Mouse (Mus musculus) left cerebral cortex, adult 2 months (tissue): ENCODE data around the gene F5. TPM values are rescaled to one million over a fixed set of nuclear protein-coding genes. Genes with fewer than 3 reads are reported as not detected.

Source experiments
- DNase-seq, 2 experiments: peaks; one replicate each; pipeline ENCODE4 v3.0.0; 2021 to 2022; ENCODE audit warnings: low spot score in 2 of 2, mixed read lengths in 1 of 2; ENCODE audit errors: extremely low spot score in 1 of 2
- H3K27ac ChIP-seq: fragments of 200-600 bp; 2 replicates; pipeline ENCODE4 v1.8.1; 2022
- H3K4me3 ChIP-seq: fragments of 200-600 bp; 2 replicates; pipeline ENCODE4 v1.8.1; 2022
- CTCF ChIP-seq: fragments of 200-600 bp; IDR thresholded peaks from 2 replicates; pipeline ENCODE4 v1.8.1; 2022; ENCODE audit warnings: antibody characterized with exemption, mild to moderate bottlenecking, moderate library complexity
- intact Hi-C: fragments of 180-260 bp; cut with DNase I; formaldehyde crosslinking; loops from one replicate; pipeline ENCODE4 v1.15.1; 2025
- long read RNA-seq, 2 experiments: library from polyadenylated mRNA; stranded (forward); transcript quantifications; one replicate each; pipeline ENCODE4 v2.0.0; 2021; ENCODE audit warnings: borderline mapping rate in 2 of 2
- total RNA-seq, 2 experiments: library from RNA; stranded (reverse); gene quantifications; 2 replicates each; pipeline ENCODE4 v1.2.3; 2021

F5 gene
- 1 to 10 TPM in 1 of 2 experiments, under 1 TPM in 1; 0.75 to 1.1 TPM for total RNA-seq
- long read RNA-seq, experiment 1, full-length matches to known transcripts = 1 of 1 reads
- long read RNA-seq, experiment 1, partial matches to known transcripts = 0 of 1 reads
- long read RNA-seq, experiment 1, other reads (novel, unspliced or antisense) = 0 of 1 reads
- long read RNA-seq, experiment 2 = 0 reads

DNA sequence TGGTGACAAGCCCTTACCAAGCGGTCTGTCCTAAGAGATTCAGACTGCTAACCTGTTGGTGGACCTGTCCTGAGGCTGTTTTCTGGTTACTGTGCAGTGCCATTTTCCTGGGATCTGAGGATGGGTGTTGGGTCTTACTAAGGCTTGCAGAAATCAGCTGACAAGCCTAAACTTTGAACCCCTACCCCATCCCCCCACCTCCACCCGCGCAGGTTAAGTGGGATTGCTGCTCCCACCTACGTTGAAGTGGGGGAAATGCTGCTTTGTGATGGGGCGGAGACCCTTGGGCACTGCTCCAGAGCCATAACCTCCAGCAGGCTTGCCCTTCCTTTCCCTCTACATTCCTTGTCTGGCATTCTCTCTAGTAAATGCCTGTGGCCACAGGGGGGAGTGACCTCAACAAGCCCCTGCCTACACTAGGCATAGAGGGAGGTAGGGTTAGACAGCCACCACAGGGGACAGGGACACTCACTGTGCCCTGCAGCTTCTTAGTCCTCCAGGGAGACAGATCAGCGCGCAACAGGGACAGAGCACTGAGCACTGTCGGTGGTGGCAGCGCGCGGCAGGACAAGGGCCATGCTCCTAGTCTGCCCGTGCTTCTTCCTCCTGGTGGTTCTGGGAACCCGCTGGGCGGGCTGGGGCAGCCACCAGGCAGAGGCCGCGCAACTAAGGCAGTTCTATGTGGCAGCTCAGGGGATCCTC is at the start of gene F5:
TSS of gene F5 (plus strand) at position 452 of the 702 bp plus-strand sequence.
- TF ChIP-seq CTCF = no peak
- no peak within 1 kb of the TSS for H3K27ac ChIP-seq
- no peak for DNase-seq
- no peak within 1 kb of the TSS for H3K4me3 ChIP-seq
- intact Hi-C loops = no loop called here

DNA sequence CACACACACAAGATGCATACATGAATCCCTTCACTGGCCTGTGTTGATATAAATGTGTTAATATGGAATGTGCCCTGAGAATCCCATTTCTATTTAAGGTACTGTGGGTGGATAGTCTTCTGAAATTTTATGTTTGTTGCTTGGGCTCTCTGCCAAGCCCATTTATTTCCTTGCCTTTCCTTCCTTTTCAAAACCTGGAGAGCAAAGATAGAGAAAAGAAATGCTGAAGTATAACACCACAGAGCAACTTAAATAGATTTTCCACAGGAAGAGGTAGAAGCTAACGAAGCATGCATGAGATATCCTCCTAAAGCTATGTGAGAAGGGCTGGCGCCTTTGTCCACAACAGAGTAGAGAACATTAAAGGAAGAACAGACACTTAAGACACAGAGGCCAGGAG is 41.9 kb upstream of the F5 start:
- no peak for DNase-seq
- intact Hi-C loops = no loop called here

DNA sequence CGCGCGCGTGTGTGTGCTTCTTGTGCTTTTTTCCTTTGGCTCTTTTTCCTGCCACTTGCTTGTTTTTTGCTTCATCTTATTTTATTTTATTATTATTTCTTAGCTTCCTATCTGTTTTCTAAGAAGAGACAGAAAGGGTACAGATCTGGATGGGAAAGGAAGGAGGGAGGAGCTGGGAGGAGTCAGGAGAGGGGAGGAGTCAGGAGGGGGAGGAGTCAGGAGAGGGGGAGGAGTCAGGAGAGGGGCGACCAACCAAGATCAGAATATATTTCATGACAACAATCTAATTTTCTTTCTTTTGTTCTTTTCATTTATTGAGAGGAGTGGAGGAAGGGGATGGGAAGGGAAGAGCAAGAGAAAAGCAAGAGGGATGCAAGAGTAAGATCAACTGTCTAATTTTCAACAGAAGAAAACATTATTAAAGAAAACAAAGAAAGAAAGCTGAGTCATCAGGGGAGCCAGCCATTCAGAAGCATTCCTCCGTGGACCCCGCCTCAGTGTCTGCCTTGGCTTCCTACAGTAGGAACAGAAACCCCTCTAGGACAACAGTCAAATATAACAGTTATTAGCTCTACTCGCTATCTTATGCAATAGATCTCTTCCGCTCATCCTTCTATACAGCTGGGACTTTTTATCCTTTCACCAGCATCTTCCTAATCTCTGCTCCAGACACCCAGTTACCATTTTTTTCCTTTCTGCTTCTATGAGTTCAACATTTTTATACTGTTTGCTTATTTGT is 40.9 kb upstream of the F5 start:
- intact Hi-C loops = no loop called here
- H3K4me3 ChIP-seq = no peak overlapping the region
- no peak for TF ChIP-seq CTCF
- no peak overlapping the region for H3K27ac ChIP-seq
- DNase-seq = no peak

More for the DNA sequence above, 41.9 kb upstream of the F5 start:
- Histone ChIP-seq H3K27ac (no peak overlapping the region), H3K4me3 (no peak overlapping the region)
- no peak for TF ChIP-seq CTCF

DNA sequence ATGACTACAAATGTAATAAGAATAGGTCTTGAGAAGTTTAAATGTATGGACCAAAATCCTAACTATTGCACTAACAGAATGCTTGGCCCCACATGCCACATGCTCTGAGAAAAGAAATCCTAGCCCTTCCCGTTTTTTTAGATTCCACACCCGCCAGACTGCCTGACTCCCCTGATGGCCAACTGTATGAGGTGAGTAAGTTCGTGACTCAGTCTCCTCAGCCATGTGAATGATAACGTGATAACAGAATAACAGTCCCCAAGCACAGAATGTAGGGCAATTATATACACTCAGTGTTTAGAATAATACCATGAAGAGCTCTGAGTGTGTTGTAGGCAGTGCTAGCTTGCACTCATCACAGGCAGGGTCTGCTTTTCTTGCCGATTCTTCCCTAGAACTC is 37.4 kb upstream of the F5 start:
- no peak for TF ChIP-seq CTCF
- no peak overlapping the region for H3K27ac ChIP-seq
- no peak for DNase-seq
- intact Hi-C loops = no loop called here
- H3K4me3 ChIP-seq = no peak overlapping the region

DNA sequence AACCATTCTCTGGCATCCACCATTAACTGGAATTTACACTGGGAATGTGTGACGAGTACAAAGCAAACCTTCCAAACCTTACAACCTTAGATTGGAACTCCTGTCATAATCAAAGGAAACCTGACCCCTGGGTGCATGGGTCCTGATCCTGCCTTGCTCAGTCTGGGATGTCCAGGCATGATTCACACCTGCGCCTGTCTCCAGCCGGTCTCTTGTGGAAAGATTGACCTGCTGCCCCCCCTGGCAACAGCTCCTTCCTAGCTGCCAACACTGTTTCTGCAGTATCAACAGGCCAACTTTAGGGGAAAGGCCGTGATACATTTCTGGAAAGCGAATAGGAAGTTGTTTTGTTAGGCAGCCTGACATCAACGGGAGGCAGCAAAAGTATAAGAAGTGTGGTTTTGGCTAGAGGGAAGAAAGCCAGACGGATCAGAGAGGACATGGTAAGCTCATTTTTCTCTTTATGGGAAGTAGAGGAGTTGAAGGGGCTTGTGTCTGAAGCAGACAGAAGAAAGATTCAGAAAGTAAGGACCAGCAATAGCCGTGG is 36.6 kb upstream of the F5 start, which contains the start of gene Selp:
TSS of gene Selp (plus strand) at position 318 of the 547 bp plus-strand sequence.
- no peak for DNase-seq
- H3K27ac ChIP-seq = no peak within 1 kb of the TSS
- no peak within 1 kb of the TSS for H3K4me3 ChIP-seq
- no peak for TF ChIP-seq CTCF
- intact Hi-C loops = no loop called here

DNA sequence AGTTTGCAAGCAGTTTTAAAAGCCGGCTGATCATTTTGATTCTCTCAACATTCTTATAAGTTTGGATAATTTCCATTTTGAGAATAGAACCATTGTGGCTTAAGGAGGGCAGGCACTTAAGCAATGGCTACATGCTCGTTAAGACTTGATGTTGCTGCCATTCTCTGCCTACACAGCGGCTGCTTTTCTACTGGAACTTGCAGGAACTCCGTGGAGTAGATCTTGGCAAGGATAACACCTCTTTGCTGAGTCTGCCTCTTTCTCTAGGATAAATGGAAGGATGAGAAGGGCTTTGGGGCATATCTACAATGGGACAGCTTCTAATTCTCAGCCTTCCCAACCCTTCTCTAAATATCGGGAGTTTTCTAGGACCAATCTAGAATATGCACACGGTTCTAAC is 36.0 kb upstream of the F5 start:
- DNase-seq = no peak
- intact Hi-C loops = no loop called here
- Histone ChIP-seq H3K4me3 (no peak overlapping the region), H3K27ac (no peak overlapping the region)
- TF ChIP-seq CTCF = no peak

DNA sequence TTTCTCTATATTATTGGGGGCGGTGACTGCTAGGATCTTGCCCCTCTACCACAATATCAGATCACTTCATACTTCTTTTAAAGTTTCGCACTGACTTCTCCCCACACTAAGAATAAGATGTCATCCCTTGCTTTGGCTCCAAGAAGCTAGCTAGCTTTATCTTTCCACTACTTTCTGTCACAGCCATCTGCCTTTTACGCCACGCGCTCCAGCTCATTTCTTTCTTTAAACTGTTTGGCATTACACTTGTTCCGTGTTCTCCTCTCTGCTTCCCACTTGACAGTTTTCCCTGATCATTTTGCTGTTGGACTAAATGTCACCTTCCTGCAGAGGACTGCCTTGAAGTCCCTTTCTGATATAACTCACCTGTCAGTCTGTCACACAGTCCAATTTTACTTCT is 33.8 kb upstream of the F5 start:
- intact Hi-C loops = no loop called here
- no peak overlapping the region for H3K4me3 ChIP-seq
- no peak for TF ChIP-seq CTCF
- no peak for DNase-seq
- no peak overlapping the region for H3K27ac ChIP-seq

DNA sequence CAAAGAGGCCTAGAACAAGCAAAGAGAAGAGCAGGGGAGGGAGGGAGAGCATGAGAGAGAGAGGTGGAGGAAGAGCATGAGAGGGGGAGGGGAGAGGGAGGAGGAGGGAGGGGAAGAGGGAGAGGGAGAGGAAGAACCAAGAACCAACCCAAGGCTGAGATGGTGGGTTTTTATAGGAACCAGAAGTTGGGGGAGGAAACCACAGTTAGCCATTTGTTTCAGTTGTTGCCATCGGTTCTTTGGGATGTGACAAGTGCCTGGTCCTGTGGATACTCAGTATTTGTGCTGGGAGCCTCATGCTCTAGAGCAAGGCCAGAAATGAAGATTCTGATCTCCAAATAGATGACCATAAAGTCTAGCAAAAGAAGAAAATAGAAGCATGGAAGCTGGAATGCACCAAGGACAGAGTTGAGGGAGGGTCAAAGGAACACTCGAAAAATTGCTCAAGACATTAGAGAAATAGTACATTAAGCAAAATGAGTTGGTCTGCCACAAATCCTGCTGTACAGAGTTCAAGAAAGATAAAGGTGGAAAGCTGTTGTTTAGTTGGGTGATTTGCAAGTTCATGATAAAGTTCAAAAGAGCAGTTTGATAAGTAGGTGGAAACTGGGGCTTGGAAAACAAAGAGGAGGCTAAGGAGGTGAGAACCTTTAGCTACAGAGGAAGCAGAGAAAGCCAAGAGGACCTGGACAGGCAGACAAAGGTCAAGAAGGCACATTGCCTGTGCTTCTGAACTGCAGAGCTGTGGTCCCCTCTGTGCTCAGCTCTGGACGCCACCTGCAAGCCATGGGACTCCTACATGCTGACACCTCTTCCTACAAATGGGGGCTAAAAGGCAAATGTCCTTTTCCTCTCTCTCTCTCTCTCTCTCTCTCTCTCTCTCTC is 31.5 kb upstream of the F5 start:
- TF ChIP-seq CTCF = no peak
- Histone ChIP-seq H3K27ac (no peak overlapping the region), H3K4me3 (no peak overlapping the region)
- DNase-seq = no peak
- intact Hi-C loops = no loop called here

DNA sequence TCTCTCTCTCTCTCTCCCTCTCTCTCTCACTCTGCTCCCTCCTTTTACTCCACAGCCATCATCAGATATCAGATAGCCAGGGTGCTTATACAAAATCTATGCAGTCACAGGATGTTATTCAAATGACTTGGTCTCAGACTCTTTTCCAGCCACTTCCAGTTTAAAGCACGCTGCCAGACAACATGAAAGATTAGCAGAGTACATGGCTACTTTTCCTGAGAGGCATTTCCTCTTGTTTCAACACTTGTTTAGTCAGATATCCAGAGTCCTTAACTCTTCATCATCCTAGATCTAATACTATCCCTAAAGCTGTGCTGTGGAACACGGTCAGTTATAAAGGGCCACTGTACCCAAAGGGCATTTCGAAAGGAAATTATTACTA is 30.9 kb upstream of the F5 start:
- no peak overlapping the region for H3K27ac ChIP-seq
- intact Hi-C loops = no loop called here
- no peak for TF ChIP-seq CTCF
- no peak overlapping the region for H3K4me3 ChIP-seq
- DNase-seq = no peak

DNA sequence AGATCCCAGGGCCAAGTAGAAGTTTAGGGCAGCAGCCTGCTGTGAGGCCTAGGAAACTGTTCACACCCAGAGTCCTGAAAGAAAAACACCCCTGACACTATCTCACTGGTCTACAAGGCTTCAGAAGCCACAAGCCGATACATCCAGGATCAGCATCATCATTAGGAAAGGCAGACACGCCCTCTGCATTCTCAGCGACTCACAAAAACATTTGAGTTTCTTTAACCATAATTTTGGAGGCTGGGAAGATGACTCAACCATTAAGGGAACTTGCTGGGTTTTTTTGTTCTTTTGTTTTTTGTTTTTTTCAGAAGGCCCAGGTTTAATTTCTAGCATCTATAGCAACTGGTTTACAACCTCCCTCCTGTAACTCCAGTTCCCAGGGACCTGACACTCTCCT is 27.8 kb upstream of the F5 start:
- H3K4me3 ChIP-seq = no peak overlapping the region
- no peak for TF ChIP-seq CTCF
- intact Hi-C loops = no loop called here
- H3K27ac ChIP-seq = no peak overlapping the region
- no peak for DNase-seq

DNA sequence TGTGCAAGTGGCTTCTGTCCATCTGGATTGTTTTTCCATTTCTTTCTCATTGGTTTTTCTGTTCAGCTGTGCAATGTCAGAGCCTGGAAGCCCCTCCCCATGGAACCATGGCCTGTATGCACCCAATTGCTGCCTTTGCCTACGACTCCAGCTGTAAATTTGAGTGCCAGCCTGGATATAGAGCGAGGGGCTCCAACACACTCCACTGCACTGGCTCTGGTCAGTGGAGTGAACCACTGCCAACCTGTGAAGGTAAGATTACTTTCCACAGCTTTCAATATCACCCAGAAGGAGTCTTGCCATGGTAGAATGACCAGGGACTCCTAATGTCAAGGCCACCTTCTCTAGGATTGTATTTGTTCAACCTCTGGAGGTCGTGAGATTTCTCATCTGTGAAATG is 21.6 kb upstream of the F5 start:
- TF ChIP-seq CTCF = no peak
- Histone ChIP-seq H3K4me3 (no peak overlapping the region), H3K27ac (no peak overlapping the region)
- intact Hi-C loops = loop anchor here (10.0 kb wide), 1 partner anchor 975 kb away; no protein-coding TSS in a partner anchor
- DNase-seq = no peak

DNA sequence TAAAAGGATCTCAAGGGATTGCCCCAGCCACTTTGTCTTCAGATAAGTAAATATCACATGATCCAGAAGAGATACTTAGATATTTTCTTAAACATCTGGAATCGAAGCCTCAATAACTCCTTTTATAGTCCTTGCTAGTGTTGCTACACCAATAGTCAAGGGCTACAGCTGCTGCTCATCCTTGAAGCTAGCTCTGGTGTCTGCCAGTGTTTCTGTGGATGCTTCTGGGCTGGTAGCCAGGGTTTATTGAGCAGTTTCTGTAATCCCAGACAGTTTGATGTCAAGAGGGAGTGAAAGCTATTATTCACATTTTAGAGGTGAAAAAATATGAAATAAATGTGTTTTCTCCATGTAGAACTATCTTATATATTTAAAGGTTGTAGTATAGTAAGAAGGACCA is 19.0 kb upstream of the F5 start:
- no peak for TF ChIP-seq CTCF
- Histone ChIP-seq H3K27ac (no peak overlapping the region), H3K4me3 (no peak overlapping the region)
- no peak for DNase-seq
- intact Hi-C loops = loop anchor here (10.0 kb wide), 1 partner anchor 978 kb away; no protein-coding TSS in a partner anchor
